Mouse (Mus musculus) MEL (cell line): ENCODE data around the gene Scn11a. TPM values are rescaled to one million over a fixed set of nuclear protein-coding genes. Genes with fewer than 3 reads are reported as not detected.

Experiments
- DNase-seq: peaks from one replicate; pipeline ENCODE4 v3.0.0; 2011; ENCODE audit warnings: low read depth, low spot score
- H3K27ac ChIP-seq: 2 replicates; pipeline ENCODE4 v1.5.1; 2012; ENCODE audit warnings: low read depth, mild to moderate bottlenecking, control low read depth, low read length, moderate library complexity; ENCODE audit not compliant: control insufficient read depth
- H3K27me3 ChIP-seq, 2 experiments: fragments of 150-350 bp in 1 of 2; sonication (generic) in 1 of 2; 2 replicates each; pipeline ENCODE4 v1.6.1; 2012; ENCODE audit warnings: low read length in 2 of 2, mild to moderate bottlenecking in 2 of 2, improper control_type of control experiment in 1 of 2, moderate library complexity in 1 of 2; ENCODE audit not compliant: insufficient read depth in 2 of 2, control insufficient read depth in 1 of 2
- H3K36me3 ChIP-seq, 2 experiments: 2 replicates each; pipeline ENCODE4 v1.6.1; 2012 to 2014; ENCODE audit warnings: low read length in 2 of 2, improper control_type of control experiment in 1 of 2, inconsistent platforms in 1 of 2, mild to moderate bottlenecking in 1 of 2; ENCODE audit not compliant: insufficient read depth in 2 of 2, control insufficient read depth in 1 of 2
- H3K4me1 ChIP-seq, 2 experiments: fragments of 150-350 bp in 1 of 2; sonication (generic) in 1 of 2; 2 replicates each; pipeline ENCODE4 v1.6.1; 2012; ENCODE audit warnings: low read length in 2 of 2, improper control_type of control experiment in 1 of 2, mild to moderate bottlenecking in 1 of 2; ENCODE audit not compliant: insufficient read depth in 2 of 2, control insufficient read depth in 1 of 2
- H3K4me3 ChIP-seq, 2 experiments: fragments of 150-350 bp in 1 of 2; sonication (generic) in 1 of 2; 2 replicates each; pipeline ENCODE4 v1.5.1; 2012; ENCODE audit warnings: low read depth in 2 of 2, low read length in 2 of 2, mild to moderate bottlenecking in 2 of 2, moderate library complexity in 2 of 2, control low read depth in 1 of 2, improper control_type of control experiment in 1 of 2; ENCODE audit not compliant: control insufficient read depth in 1 of 2, insufficient read depth in 1 of 2
- H3K79me2 ChIP-seq: 2 replicates; pipeline ENCODE4 v1.6.1; 2012; ENCODE audit warnings: mild to moderate bottlenecking, low read length, moderate library complexity; ENCODE audit not compliant: control insufficient read depth, poor library complexity, insufficient read depth
- H3K9ac ChIP-seq: 2 replicates; pipeline ENCODE4 v1.6.1; 2012; ENCODE audit warnings: low read depth, mild to moderate bottlenecking, control low read depth, low read length, moderate library complexity; ENCODE audit not compliant: control insufficient read depth, poor library complexity, severe bottlenecking
- H3K9me3 ChIP-seq: fragments of 150-350 bp; sonication (generic); replicated peaks from 2 replicates; pipeline ENCODE4 v1.6.1; 2012; ENCODE audit warnings: mild to moderate bottlenecking, low read length, improper control_type of control experiment, moderate library complexity; ENCODE audit not compliant: insufficient read depth
- EP300 ChIP-seq, 2 experiments: IDR thresholded peaks; 2 replicates each; pipeline ENCODE4 v1.6.1; 2011; ENCODE audit warnings: improper control_type of control experiment in 2 of 2, low read length in 2 of 2, low read depth in 1 of 2, mild to moderate bottlenecking in 1 of 2
- ETS1 ChIP-seq: IDR thresholded peaks from 2 replicates; pipeline ENCODE4 v1.6.1; 2012; ENCODE audit warnings: low read depth, mild to moderate bottlenecking, inconsistent platforms, low read length, improper control_type of control experiment, moderate library complexity
- GABPA ChIP-seq: IDR thresholded peaks from 2 replicates; pipeline ENCODE4 v1.6.1; 2012; ENCODE audit warnings: low read depth, mild to moderate bottlenecking, inconsistent platforms, low read length, improper control_type of control experiment, moderate library complexity
- MAFK ChIP-seq: IDR thresholded peaks from 2 replicates; pipeline ENCODE4 v1.6.1; 2011; ENCODE audit warnings: low read depth, mild to moderate bottlenecking, low read length, improper control_type of control experiment, borderline replicate concordance
- NELFE ChIP-seq: IDR thresholded peaks from 2 replicates; pipeline ENCODE4 v1.6.1; 2011; ENCODE audit warnings: low read depth, low read length, improper control_type of control experiment
- NRF1 ChIP-seq: IDR thresholded peaks from 2 replicates; pipeline ENCODE4 v1.6.1; 2014; ENCODE audit warnings: low read depth, mild to moderate bottlenecking, inconsistent platforms, low read length, improper control_type of control experiment, moderate library complexity; ENCODE audit not compliant: poor library complexity, insufficient read depth, severe bottlenecking
- POLR2A ChIP-seq, 2 experiments: IDR thresholded peaks; 2 replicates each; pipeline ENCODE4 v1.6.1; 2011 to 2012; ENCODE audit warnings: low read length in 2 of 2, mild to moderate bottlenecking in 2 of 2, control low read depth in 1 of 2, improper control_type of control experiment in 1 of 2, low read depth in 1 of 2, moderate library complexity in 1 of 2; ENCODE audit not compliant: control insufficient read depth in 1 of 2, insufficient read depth in 1 of 2, poor library complexity in 1 of 2
- POLR2AphosphoS2 ChIP-seq: IDR thresholded peaks from 2 replicates; pipeline ENCODE4 v1.6.1; 2011; ENCODE audit warnings: low read length, improper control_type of control experiment
- POLR2AphosphoS5 ChIP-seq: IDR thresholded peaks from 2 replicates; pipeline ENCODE4 v1.6.1; 2012; ENCODE audit warnings: low read depth, borderline replicate concordance, mild to moderate bottlenecking, inconsistent platforms, low read length, moderate library complexity, mixed read lengths
- RAD21 ChIP-seq: IDR thresholded peaks from 2 replicates; pipeline ENCODE4 v1.6.1; 2011; ENCODE audit warnings: mild to moderate bottlenecking, low read depth, low read length, improper control_type of control experiment
- RCOR1 ChIP-seq: IDR thresholded peaks from 2 replicates; pipeline ENCODE4 v1.6.1; 2012; ENCODE audit warnings: low read depth, mild to moderate bottlenecking, inconsistent platforms, low read length, improper control_type of control experiment
- SIN3A ChIP-seq: IDR thresholded peaks from 2 replicates; pipeline ENCODE4 v1.6.1; 2012; ENCODE audit warnings: low read length, improper control_type of control experiment, inconsistent platforms
- SMC3 ChIP-seq: IDR thresholded peaks from 2 replicates; pipeline ENCODE4 v1.6.1; 2011; ENCODE audit warnings: low read depth, low read length, improper control_type of control experiment
- UBTF ChIP-seq: IDR thresholded peaks from 2 replicates; pipeline ENCODE4 v1.6.1; 2012; ENCODE audit warnings: low read depth, mild to moderate bottlenecking, inconsistent platforms, low read length, improper control_type of control experiment, moderate library complexity, borderline replicate concordance; ENCODE audit not compliant: insufficient read depth
- ZC3H11A ChIP-seq: IDR thresholded peaks from 2 replicates; pipeline ENCODE4 v1.6.1; 2012; ENCODE audit warnings: low read depth, mild to moderate bottlenecking, inconsistent platforms, low read length, improper control_type of control experiment
- ZNF384 ChIP-seq: IDR thresholded peaks from 2 replicates; pipeline ENCODE4 v1.6.1; 2012; ENCODE audit warnings: low read depth, mild to moderate bottlenecking, inconsistent platforms, low read length, improper control_type of control experiment
- polyA plus RNA-seq, 2 experiments: library from polyadenylated mRNA; stranded (reverse) in 1 of 2; unstranded in 1 of 2; fragments of >175 nt in 1 of 2; fragments of >200 nt in 1 of 2; gene quantifications; 2 replicates each; pipeline versions ENCODE4 v1.2.1 to v1.2.4; 2012; ENCODE audit warnings: low replicate concordance in 2 of 2, low read depth in 1 of 2; ENCODE audit not compliant: insufficient read length in 2 of 2, insufficient read depth in 1 of 2, missing spikeins in 1 of 2
- total RNA-seq: library from RNA; depleted of rRNA; stranded (reverse); fragments of 300-350 nt; gene quantifications from 2 replicates; pipeline ENCODE4 v1.2.3, GENCODE M21; 2012

Scn11a gene
- total and polyA plus RNA-seq, 3 experiments, result 0.04 to 0.15 TPM; not detected in 1

DNA sequence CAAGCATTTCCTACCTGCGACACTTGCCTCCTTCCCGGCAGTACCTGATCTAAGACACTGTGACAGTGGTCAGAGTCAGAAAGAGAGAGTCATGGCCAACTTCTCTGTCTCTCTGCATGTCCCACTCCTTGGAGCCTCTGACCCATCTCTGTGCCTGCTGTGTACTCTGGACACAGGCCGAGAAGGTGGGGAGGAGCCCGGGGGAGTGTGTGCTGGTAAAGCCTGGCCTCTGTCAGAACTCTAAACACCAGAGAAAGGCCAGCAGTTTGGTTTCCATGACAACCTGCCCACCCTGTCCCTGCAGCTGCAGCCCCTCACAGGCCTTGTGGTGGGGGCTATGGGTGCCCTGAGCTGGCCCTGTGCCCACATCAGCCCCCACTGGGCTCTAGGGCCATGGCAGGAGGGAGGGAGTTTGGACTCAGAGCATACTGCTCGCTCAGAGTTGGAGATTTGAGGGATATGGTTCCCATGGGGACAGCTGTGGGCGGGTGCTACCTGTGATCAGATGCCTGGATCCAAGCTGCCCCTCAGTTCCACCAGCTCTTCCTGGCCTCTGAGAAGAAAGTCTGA, 99.9 kb downstream of the Scn11a start:
- Histone ChIP-seq H3K9ac (no peak overlapping the region), H3K27ac (no peak overlapping the region), H3K27me3 (no peaks in the 10 kb centered on the region), H3K36me3 (no peaks in the 10 kb centered on the region), H3K4me3 (no peak overlapping the region), H3K79me2 (no peaks in the 10 kb centered on the region), H3K9me3 (no peaks in the 10 kb centered on the region), H3K4me1 (no peaks in the 10 kb centered on the region)
- TF ChIP-seq MAFK (no peak), EP300 (IDR thresholded peaks at IDR 0.05; ENCODE audit: low read depth in 1 of 2, low read length in 2 of 2) (no peak), POLR2AphosphoS5 (no peak), GABPA (no peak), UBTF (no peak), SMC3 (no peak), POLR2A (IDR thresholded peaks at IDR 0.05; ENCODE audit: control insufficient read depth in 1 of 2, insufficient read depth in 1 of 2, low read depth in 1 of 2, low read length in 2 of 2, poor library complexity in 1 of 2) (no peak), ZC3H11A (no peak), NRF1 (no peak), RCOR1 (no peak), NELFE (no peak), ZNF384 (no peak), RAD21 (no peak), SIN3A (no peak), POLR2AphosphoS2 (no peak)
- DNase-seq, result no peak

- Histone ChIP-seq H3K4me1 (no peaks in the 10 kb centered on the region), H3K79me2 (no peaks in the 10 kb centered on the region), H3K27me3 (no peaks in the 10 kb centered on the region; a peak in 1 of 4 replicates), H3K27ac (no peak within 1 kb of the TSS), H3K9ac (no peak within 1 kb of the TSS), H3K36me3 (no peaks in the 10 kb centered on the region)
- DNase-seq, result no peak
- no peak for TF ChIP-seq ETS1
- TF ChIP-seq, all 39 proteins: peak for 0
- Histone ChIP-seq H3K4me3 (no peak within 1 kb of the TSS), H3K9me3 (no peaks in the 10 kb centered on the region)
These were observed 106.0 kb downstream of the Scn11a start, which contains the start of gene Scn10a for GRCm38 (mm10) chr9:119719222-119719621. Gene Scn10a, minus strand, starts transcription at chr9:119719322.
